Mouse (Mus musculus) thymus, adult 2 months (tissue): ENCODE measurements around the gene Dpp6. TPM values are rescaled to one million over a fixed set of nuclear protein-coding genes. Genes with fewer than 3 reads are reported as not detected.
"Not testable (repeated sequence)": the region's sequence is repeated elsewhere in the genome, so short reads cannot be mapped to it uniquely, and the experiment has no call there.

Source experiments
- DNase-seq: peaks from one replicate; pipeline ENCODE4 v3.0.0; 2021
- H3K27ac ChIP-seq: fragments of 200-500 bp; 2 replicates; pipeline ENCODE4 v1.5.1; 2012; ENCODE audit warnings: low read length, control low read depth; ENCODE audit not compliant: control insufficient read depth, insufficient read depth
- H3K27me3 ChIP-seq: fragments of 200-500 bp; 2 replicates; pipeline ENCODE4 v1.6.1; 2012; ENCODE audit warnings: mild to moderate bottlenecking, low read length, moderate library complexity, mixed read lengths; ENCODE audit not compliant: control insufficient read depth, insufficient read depth
- H3K36me3 ChIP-seq: fragments of 200-500 bp; 2 replicates; pipeline ENCODE4 v1.6.1; 2012; ENCODE audit warnings: mild to moderate bottlenecking, low read length, moderate library complexity; ENCODE audit not compliant: control insufficient read depth, insufficient read depth
- H3K4me1 ChIP-seq: fragments of 200-500 bp; replicated peaks from 2 replicates; pipeline ENCODE4 v1.6.1; 2012; ENCODE audit warnings: low read length; ENCODE audit not compliant: control insufficient read depth, insufficient read depth
- H3K4me3 ChIP-seq: fragments of 200-500 bp; 2 replicates; pipeline ENCODE4 v1.5.1; 2012; ENCODE audit warnings: mild to moderate bottlenecking, low read length, control low read depth, moderate library complexity; ENCODE audit not compliant: control insufficient read depth, insufficient read depth
- CTCF ChIP-seq: fragments of 200-500 bp; IDR thresholded peaks from 2 replicates; pipeline ENCODE4 v1.5.1; 2012; ENCODE audit warnings: mild to moderate bottlenecking, control low read depth, low read length, moderate library complexity, borderline replicate concordance; ENCODE audit not compliant: control insufficient read depth, poor library complexity, insufficient read depth; ENCODE audit errors: extremely low read depth
- POLR2A ChIP-seq: fragments of 200-500 bp; IDR thresholded peaks from 2 replicates; pipeline ENCODE4 v1.6.1; 2012; ENCODE audit warnings: mild to moderate bottlenecking, low read length, control low read depth, moderate library complexity; ENCODE audit not compliant: control insufficient read depth, poor library complexity, insufficient read depth; ENCODE audit errors: extremely low read depth
- WGBS: fragments of 180-500 bp; shearing (Covaris S2); methylation state at CpG from one replicate; pipeline ENCODE4 v1.1.7; 2018; 5-methylcytosine and 5-hydroxymethylcytosine counted together
- polyA plus RNA-seq: library from polyadenylated mRNA; depleted of rRNA; stranded (reverse); fragments of >200 nt; gene quantifications from 2 replicates; pipeline ENCODE4 v1.2.3, GENCODE M21; 2012

The Dpp6 gene
- polyA plus RNA-seq, 1 experiment, result 4.8 TPM

- WGBS, result 38% methylated on average over 3 of the region's 3 CpGs
- Histone ChIP-seq H3K36me3 (no peaks in the 10 kb centered on the region), H3K4me1 (no peaks in the 10 kb centered on the region), H3K27me3 (no peaks in the 10 kb centered on the region), H3K27ac (no peak overlapping the region), H3K4me3 (no peak overlapping the region)
- DNase-seq, result no peak
- TF ChIP-seq CTCF, result no peak
- no peak for TF ChIP-seq POLR2A
These were observed 636.3 kb downstream of the Dpp6 start for GRCm38 (mm10) chr5:27453201-27453845.

- no peak for DNase-seq
- 85% methylated on average over 3 of the region's 3 CpGs for WGBS
These were observed 637.4 kb downstream of the Dpp6 start for GRCm38 (mm10) chr5:27454386-27454785.

DNA sequence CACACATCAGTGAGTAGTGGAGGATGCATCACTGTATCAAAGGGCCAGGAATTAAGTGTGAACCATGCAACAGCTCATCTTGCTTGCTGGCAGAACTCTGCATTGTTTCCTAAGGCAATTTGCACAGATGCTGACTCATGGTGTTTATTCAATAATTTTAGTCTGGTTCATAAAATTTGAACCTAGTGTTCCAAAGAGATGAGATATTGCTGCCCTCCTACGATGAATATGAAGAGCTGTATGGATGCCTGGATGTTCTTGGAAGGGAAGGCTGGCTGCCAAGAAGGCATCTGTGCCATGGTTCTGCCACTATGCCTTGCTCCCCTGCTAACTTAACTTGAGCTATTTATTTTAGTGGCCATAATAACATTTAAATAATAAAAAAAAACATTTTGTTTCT, 640.0 kb downstream of the Dpp6 start:
- Histone ChIP-seq H3K27ac (no peak overlapping the region), H3K4me3 (no peak overlapping the region), H3K36me3 (no peaks in the 10 kb centered on the region), H3K27me3 (no peaks in the 10 kb centered on the region), H3K4me1 (no peaks in the 10 kb centered on the region)
- WGBS, result 89% methylated on average over 1 of the region's 1 CpGs
- TF ChIP-seq CTCF (no peak), POLR2A (no peak)
- no peak for DNase-seq

More at GRCm38 (mm10) chr5:27454386-27454785, 637.4 kb downstream of the Dpp6 start:
- no peaks in the 10 kb centered on the region for H3K4me1 ChIP-seq
- H3K27me3 ChIP-seq, result no peaks in the 10 kb centered on the region
- TF ChIP-seq CTCF, result no peak
- no peak for TF ChIP-seq POLR2A
- no peaks in the 10 kb centered on the region for H3K36me3 ChIP-seq
- H3K27ac ChIP-seq, result no peak overlapping the region
- H3K4me3 ChIP-seq, result no peak overlapping the region

GRCm38 (mm10) chr5:27457686-27458085, 640.7 kb downstream of the Dpp6 start:
- H3K4me1 ChIP-seq, result no peaks in the 10 kb centered on the region
- TF ChIP-seq CTCF (no peak), POLR2A (no peak)
- no peaks in the 10 kb centered on the region for H3K27me3 ChIP-seq
- H3K4me3 ChIP-seq, result no peak overlapping the region
- WGBS, result 74% methylated on average over 1 of the region's 1 CpGs
- no peak overlapping the region for H3K27ac ChIP-seq
- no peaks in the 10 kb centered on the region for H3K36me3 ChIP-seq
- DNase-seq, result no peak

DNA sequence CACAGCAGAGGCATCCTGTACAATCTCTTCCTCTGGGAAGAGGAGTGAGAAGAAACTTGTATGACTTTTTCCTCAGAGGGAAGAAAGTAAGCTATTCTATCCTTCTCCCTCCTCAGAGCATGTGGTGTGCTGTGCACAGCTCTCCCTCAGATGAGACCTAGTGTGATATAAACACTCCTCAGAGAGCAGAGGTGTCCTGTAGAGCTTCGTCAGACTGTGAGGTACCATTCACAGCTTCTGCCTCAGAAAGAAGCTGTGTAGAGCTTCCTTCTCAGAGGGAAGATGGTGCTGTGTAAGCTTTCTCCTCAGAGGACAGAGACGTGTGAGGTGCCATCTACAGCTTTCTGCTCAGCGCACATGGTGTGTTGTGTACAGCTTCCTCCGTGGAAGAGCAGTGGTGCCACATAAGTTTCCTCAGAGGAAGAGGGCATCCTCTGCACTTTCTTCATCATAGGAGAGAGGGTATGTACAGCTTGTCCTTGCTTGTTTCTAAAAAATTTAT, 658.0 kb downstream of the Dpp6 start:
- no peaks in the 10 kb centered on the region for H3K4me1 ChIP-seq
- WGBS, result 32% methylated on average over 4 of the region's 4 CpGs
- H3K36me3 ChIP-seq, result no peaks in the 10 kb centered on the region
- TF ChIP-seq POLR2A (no peak), CTCF (no peak)
- no peak for DNase-seq
- no peaks in the 10 kb centered on the region for H3K27me3 ChIP-seq
- no peak overlapping the region for H3K27ac ChIP-seq
- no peak overlapping the region for H3K4me3 ChIP-seq

- WGBS, result 92% methylated on average over 2 of the region's 2 CpGs
- H3K27ac ChIP-seq, result no peak overlapping the region
- H3K27me3 ChIP-seq, result no peaks in the 10 kb centered on the region
- no peaks in the 10 kb centered on the region for H3K36me3 ChIP-seq
- no peak for DNase-seq
- H3K4me1 ChIP-seq, result no peaks in the 10 kb centered on the region
- no peak overlapping the region for H3K4me3 ChIP-seq
- TF ChIP-seq CTCF, result no peak
- no peak for TF ChIP-seq POLR2A
These were observed 664.7 kb downstream of the Dpp6 start for GRCm38 (mm10) chr5:27481706-27482105.

GRCm38 (mm10) chr5:27486138-27486537, 669.1 kb downstream of the Dpp6 start:
- 76% methylated on average over 1 of the region's 1 CpGs for WGBS
- TF ChIP-seq CTCF (no peak), POLR2A (no peak)
- Histone ChIP-seq H3K27ac (no peak overlapping the region), H3K4me1 (no peaks in the 10 kb centered on the region), H3K36me3 (no peaks in the 10 kb centered on the region), H3K4me3 (no peak overlapping the region), H3K27me3 (no peaks in the 10 kb centered on the region)
- DNase-seq, result no peak

GRCm38 (mm10) chr5:27490942-27491341, 673.9 kb downstream of the Dpp6 start:
- no peak for DNase-seq
- Histone ChIP-seq H3K27me3 (no peaks in the 10 kb centered on the region), H3K4me1 (no peaks in the 10 kb centered on the region), H3K36me3 (no peaks in the 10 kb centered on the region), H3K27ac (no peak overlapping the region), H3K4me3 (no peak overlapping the region)
- 92% methylated on average over 4 of the region's 4 CpGs for WGBS
- TF ChIP-seq POLR2A (no peak), CTCF (no peak)

- 66% methylated on average over 1 of the region's 1 CpGs for WGBS
- H3K27me3 ChIP-seq, H3K4me3 ChIP-seq, H3K36me3 ChIP-seq, H3K27ac ChIP-seq, DNase-seq, H3K4me1 ChIP-seq: not testable (repeated sequence)
These were observed 684.3 kb downstream of the Dpp6 start, which contains the start of gene Speer4b for GRCm38 (mm10) chr5:27501338-27501737. TSS of gene Speer4b (minus strand) at chr5:27501438.
